Mouse (Mus musculus): Measurements from ENCODE around the gene Actr3b.

Actr3b gene

GRCm38 (mm10) chr5:25889746-25890382, 130.1 kb downstream of the Actr3b start:
- DNase-seq (ENCODE audit: low spot score) = no peak

- DNase-seq (ENCODE audit: low spot score) = peak; percentile 18
These were observed 131.5 kb downstream of the Actr3b start for GRCm38 (mm10) chr5:25891321-25891720.
